Mouse (Mus musculus): ENCODE data around the gene Ykt6. TPM values are rescaled to one million over a fixed set of nuclear protein-coding genes. Genes with fewer than 3 reads are reported as not detected.
"Not testable (repeated sequence)": the region's sequence is repeated elsewhere in the genome, so short reads cannot be mapped to it uniquely, and the experiment has no call there.

Ykt6 gene
- total RNA-seq (2021), result 10 to 100 TPM; 78.9 to 79.3 TPM
- long read RNA-seq, experiment 1, transcript Ykt6-201 (7 exons, 2,541 nt), result major isoform, 26 of 39 reads
- long read RNA-seq, experiment 1, partial matches to known transcripts, result 13 of 39 reads
- long read RNA-seq, experiment 1, other reads (novel, unspliced or antisense), result 0 of 39 reads
- long read RNA-seq, experiment 2, transcript Ykt6-201 (7 exons, 2,541 nt), result major isoform, 21 of 41 reads
- long read RNA-seq, experiment 2, partial matches to known transcripts, result 2 of 41 reads
- long read RNA-seq, experiment 2, other reads (novel, unspliced or antisense), result 18 of 41 reads

GRCm38 (mm10) chr11:5955546-5956276, at the start of gene Ykt6:
TSS of gene Ykt6 (plus strand) at chr11:5955693.
- DNase-seq (ENCODE audit: low spot score in 2 of 2), result peak; percentile 95 to 97

- DNase-seq (ENCODE audit: low spot score in 2 of 2), result no peak
These were observed 49.5 kb upstream of the Ykt6 start for GRCm38 (mm10) chr11:5905778-5906518.

- no peak for DNase-seq (ENCODE audit: low spot score in 2 of 2)
These were observed 48.4 kb upstream of the Ykt6 start for GRCm38 (mm10) chr11:5907096-5907495.

GRCm38 (mm10) chr11:5908642-5909041, 46.9 kb upstream of the Ykt6 start:
- DNase-seq (ENCODE audit: low spot score in 2 of 2), result no peak

GRCm38 (mm10) chr11:5912635-5913034, 42.9 kb upstream of the Ykt6 start:
- DNase-seq (ENCODE audit: low spot score in 2 of 2), result peak; percentile 75 to 77

GRCm38 (mm10) chr11:5913256-5913655, 42.2 kb upstream of the Ykt6 start:
- DNase-seq (ENCODE audit: low spot score in 2 of 2), result no peak

- DNase-seq (ENCODE audit: low spot score in 2 of 2), result no peak
These were observed 41.6 kb upstream of the Ykt6 start for GRCm38 (mm10) chr11:5913936-5914335.

- no peak for DNase-seq (ENCODE audit: low spot score in 2 of 2)
These were observed 40.6 kb upstream of the Ykt6 start for GRCm38 (mm10) chr11:5914940-5915339.

GRCm38 (mm10) chr11:5915429-5916177, 39.9 kb upstream of the Ykt6 start:
- DNase-seq (ENCODE audit: low spot score in 2 of 2), result peak; percentile 53 to 61

- DNase-seq (ENCODE audit: low spot score in 2 of 2), result no peak
These were observed 39.3 kb upstream of the Ykt6 start for GRCm38 (mm10) chr11:5916178-5916548.

GRCm38 (mm10) chr11:5918111-5918510, 37.4 kb upstream of the Ykt6 start:
- DNase-seq (ENCODE audit: low spot score in 2 of 2), result no peak

- no peak for DNase-seq (ENCODE audit: low spot score in 2 of 2)
These were observed 35.9 kb upstream of the Ykt6 start for GRCm38 (mm10) chr11:5919606-5920005.

- DNase-seq (ENCODE audit: low spot score in 2 of 2), result no peak
These were observed 35.1 kb upstream of the Ykt6 start for GRCm38 (mm10) chr11:5920323-5920960.

GRCm38 (mm10) chr11:5924699-5925098, 30.8 kb upstream of the Ykt6 start:
- DNase-seq (ENCODE audit: low spot score in 2 of 2), result no peak

GRCm38 (mm10) chr11:5926696-5927220, 28.7 kb upstream of the Ykt6 start:
- DNase-seq (ENCODE audit: low spot score in 2 of 2), result no peak

- DNase-seq (ENCODE audit: low spot score in 2 of 2), result no peak
These were observed 24.9 kb upstream of the Ykt6 start for GRCm38 (mm10) chr11:5930578-5930977.

GRCm38 (mm10) chr11:5931947-5932346, 23.5 kb upstream of the Ykt6 start:
- DNase-seq (ENCODE audit: low spot score in 2 of 2), result not testable (repeated sequence)

- DNase-seq (ENCODE audit: low spot score in 2 of 2), result not testable (repeated sequence)
These were observed 21.0 kb upstream of the Ykt6 start for GRCm38 (mm10) chr11:5934531-5934930.

GRCm38 (mm10) chr11:5942966-5943365, 12.5 kb upstream of the Ykt6 start:
- no peak for DNase-seq (ENCODE audit: low spot score in 2 of 2)

GRCm38 (mm10) chr11:5945096-5945495, 10.4 kb upstream of the Ykt6 start:
- DNase-seq (ENCODE audit: low spot score in 2 of 2), result no peak
